Mouse (Mus musculus) neural tube, embryonic 12.5 days (tissue): Measurements from ENCODE around the gene Acadm. TPM values are rescaled to one million over a fixed set of nuclear protein-coding genes. Genes with fewer than 3 reads are reported as not detected.
A peak's percentile ranks its signal among the peaks of the same experiment; 100 is the strongest.

ENCODE experiments used
- ATAC-seq: fragments of 200-750 bp; cut with Nextera tagmentation; 2 replicates; pipeline ENCODE4 v1.8.0; 2017; ENCODE audit warnings: low read depth, mild to moderate bottlenecking, moderate TSS enrichment, moderate library complexity; ENCODE audit not compliant: low FRiP score
- H3K27ac ChIP-seq: fragments of 300-500 bp; sonication (generic); 2 replicates; pipeline ENCODE4 v1.5.1; 2016
- H3K27me3 ChIP-seq: fragments of 300-500 bp; sonication (generic); replicated peaks from 2 replicates; pipeline ENCODE4 v1.6.1; 2016; ENCODE audit warnings: mild to moderate bottlenecking
- H3K36me3 ChIP-seq: fragments of 300-500 bp; sonication (generic); 2 replicates; pipeline ENCODE4 v1.6.1; 2016; ENCODE audit warnings: mild to moderate bottlenecking
- H3K4me1 ChIP-seq: fragments of 300-500 bp; sonication (generic); 2 replicates; pipeline ENCODE4 v1.6.1; 2016
- H3K4me2 ChIP-seq: fragments of 300-500 bp; sonication (generic); replicated peaks from 2 replicates; pipeline ENCODE4 v1.6.1; 2016; ENCODE audit warnings: mild to moderate bottlenecking
- H3K4me3 ChIP-seq: fragments of 300-500 bp; sonication (generic); 2 replicates; pipeline ENCODE4 v1.5.1; 2016
- H3K9ac ChIP-seq: fragments of 300-500 bp; sonication (generic); 2 replicates; pipeline ENCODE4 v1.6.1; 2016; ENCODE audit warnings: mild to moderate bottlenecking
- H3K9me3 ChIP-seq: fragments of 300-500 bp; sonication (generic); 2 replicates; pipeline ENCODE4 v1.6.1; 2016; ENCODE audit warnings: mild to moderate bottlenecking
- WGBS: fragments of 180-500 bp; shearing (Covaris S2); methylation state at CpG from one replicate; pipeline ENCODE4 v1.1.7; 2016; 5-methylcytosine and 5-hydroxymethylcytosine counted together
- polyA plus RNA-seq: library from polyadenylated mRNA; unstranded; fragments of >200 nt; fragmentation: Nextera tagmentation; extraction: Ambion mirVana; gene quantifications from 2 replicates; pipeline ENCODE4 v1.2.1, GENCODE M21; 2016

Acadm gene
- polyA plus RNA-seq, 1 experiment from 2014 or later, result 56.7 TPM

- peak overlapping the region; percentile 73 for H3K4me2 ChIP-seq
- 78% methylated on average over 7 of the region's 7 CpGs for WGBS
- no peaks in the 10 kb centered on the region for H3K9me3 ChIP-seq
- H3K27ac ChIP-seq, result no peak overlapping the region
- H3K4me3 ChIP-seq, result peak overlapping the region; percentile 5; the same call in 1 of the 2 replicates
- ATAC-seq, result no peak
- peaks cover 28% of the 10 kb centered on the region for H3K4me1 ChIP-seq
- peaks cover 54% of the 10 kb centered on the region for H3K36me3 ChIP-seq
- no peaks in the 10 kb centered on the region for H3K27me3 ChIP-seq
- peak overlapping the region; percentile 94; the same call in 1 of the 2 replicates for H3K9ac ChIP-seq
Measured at GRCm38 (mm10) chr3:153910489-153910888, 33.9 kb downstream of the Acadm start.

GRCm38 (mm10) chr3:153908919-153909318 lies 35.5 kb downstream of the Acadm start:
- peaks cover 28% of the 10 kb centered on the region for H3K4me1 ChIP-seq
- 83% methylated on average over 5 of the region's 5 CpGs for WGBS
- peaks cover 62% of the 10 kb centered on the region for H3K36me3 ChIP-seq
- no peak overlapping the region for H3K4me3 ChIP-seq
- no peak overlapping the region for H3K4me2 ChIP-seq
- no peaks in the 10 kb centered on the region for H3K27me3 ChIP-seq
- no peak overlapping the region for H3K9ac ChIP-seq
- H3K27ac ChIP-seq, result no peak overlapping the region
- ATAC-seq, result no peak
- no peaks in the 10 kb centered on the region for H3K9me3 ChIP-seq

GRCm38 (mm10) chr3:153906136-153906871 lies 38.1 kb downstream of the Acadm start, which contains the start of gene Msh4:
TSS of gene Msh4 (minus strand) at chr3:153906138.
- Histone ChIP-seq H3K27ac (no peak within 1 kb of the TSS), H3K4me2 (no peak within 1 kb of the TSS), H3K9ac (no peak within 1 kb of the TSS), H3K4me3 (no peak within 1 kb of the TSS), H3K27me3 (no peaks in the 10 kb centered on the region), H3K36me3 (peaks cover 66% of the 10 kb centered on the region), H3K4me1 (peaks cover 22% of the 10 kb centered on the region), H3K9me3 (no peaks in the 10 kb centered on the region)
- no peak for ATAC-seq
- 86% methylated on average over 9 of the region's 9 CpGs for WGBS

GRCm38 (mm10) chr3:153905251-153906135 lies 38.9 kb downstream of the Acadm start:
- WGBS, result 82% methylated on average over 49 of the region's 49 CpGs
- Histone ChIP-seq H3K4me2 (no peak overlapping the region), H3K27ac (no peak overlapping the region), H3K9me3 (no peaks in the 10 kb centered on the region), H3K27me3 (no peaks in the 10 kb centered on the region), H3K4me3 (no peak overlapping the region), H3K36me3 (peaks cover 62% of the 10 kb centered on the region), H3K4me1 (peaks cover 14% of the 10 kb centered on the region), H3K9ac (no peak overlapping the region)
- peak; percentile 43; the same call in 1 of the 2 replicates for ATAC-seq

GRCm38 (mm10) chr3:153904586-153904985 lies 39.8 kb downstream of the Acadm start:
- 70% methylated on average over 6 of the region's 6 CpGs for WGBS
- peaks cover 53% of the 10 kb centered on the region for H3K36me3 ChIP-seq
- H3K4me1 ChIP-seq, result peaks cover 8% of the 10 kb centered on the region

GRCm38 (mm10) chr3:153902595-153902994 lies 41.8 kb downstream of the Acadm start:
- 68% methylated on average over 3 of the region's 3 CpGs for WGBS
- Histone ChIP-seq H3K27me3 (no peaks in the 10 kb centered on the region), H3K36me3 (peaks cover 33% of the 10 kb centered on the region), H3K9ac (no peak overlapping the region), H3K27ac (no peak overlapping the region), H3K4me1 (no peaks in the 10 kb centered on the region), H3K4me2 (no peak overlapping the region), H3K9me3 (no peaks in the 10 kb centered on the region), H3K4me3 (no peak overlapping the region)
- no peak for ATAC-seq

More at GRCm38 (mm10) chr3:153904586-153904985, 39.8 kb downstream of the Acadm start:
- Histone ChIP-seq H3K4me3 (no peak overlapping the region), H3K27me3 (no peaks in the 10 kb centered on the region), H3K9ac (no peak overlapping the region), H3K4me2 (no peak overlapping the region), H3K9me3 (no peaks in the 10 kb centered on the region), H3K27ac (no peak overlapping the region)
- 0 out of 2 replicates have a peak, but pooled peaks have one; percentile 26 for ATAC-seq

- Histone ChIP-seq H3K9ac (no peak overlapping the region), H3K4me2 (no peak overlapping the region), H3K4me3 (no peak overlapping the region), H3K27ac (no peak overlapping the region), H3K27me3 (no peaks in the 10 kb centered on the region), H3K9me3 (no peaks in the 10 kb centered on the region), H3K4me1 (no peaks in the 10 kb centered on the region), H3K36me3 (peaks cover 26% of the 10 kb centered on the region)
- 88% methylated on average over 1 of the region's 1 CpGs for WGBS
- ATAC-seq, result no peak
Measured at GRCm38 (mm10) chr3:153901904-153902303, 42.5 kb downstream of the Acadm start.

GRCm38 (mm10) chr3:153897216-153897615 lies 47.2 kb downstream of the Acadm start:
- no peaks in the 10 kb centered on the region for H3K9me3 ChIP-seq
- H3K27me3 ChIP-seq, result no peaks in the 10 kb centered on the region
- no peak overlapping the region for H3K4me2 ChIP-seq
- no peaks in the 10 kb centered on the region for H3K36me3 ChIP-seq
- no peak overlapping the region for H3K27ac ChIP-seq
- no peak overlapping the region for H3K9ac ChIP-seq
- WGBS, result 77% methylated on average over 6 of the region's 6 CpGs
- no peaks in the 10 kb centered on the region for H3K4me1 ChIP-seq
- H3K4me3 ChIP-seq, result no peak overlapping the region
- no peak for ATAC-seq

- ATAC-seq, result no peak
- H3K4me1 ChIP-seq, result no peaks in the 10 kb centered on the region
- no peak overlapping the region for H3K27ac ChIP-seq
- no peaks in the 10 kb centered on the region for H3K36me3 ChIP-seq
- no peak overlapping the region for H3K4me3 ChIP-seq
- H3K9ac ChIP-seq, result no peak overlapping the region
- no peaks in the 10 kb centered on the region for H3K27me3 ChIP-seq
- no peaks in the 10 kb centered on the region for H3K9me3 ChIP-seq
- WGBS, result 83% methylated on average over 3 of the region's 3 CpGs
- no peak overlapping the region for H3K4me2 ChIP-seq
Measured at GRCm38 (mm10) chr3:153895454-153895853, 49.0 kb downstream of the Acadm start.

- H3K9me3 ChIP-seq, result no peaks in the 10 kb centered on the region
- no peaks in the 10 kb centered on the region for H3K27me3 ChIP-seq
- H3K36me3 ChIP-seq, result no peaks in the 10 kb centered on the region
- no peak overlapping the region for H3K27ac ChIP-seq
- H3K4me2 ChIP-seq, result no peak overlapping the region
- ATAC-seq, result no peak
- no peak overlapping the region for H3K4me3 ChIP-seq
- whole genome bisulfite sequencing, result 79% methylated on average over 8 of the region's 8 CpGs
- H3K4me1 ChIP-seq, result no peaks in the 10 kb centered on the region
- no peak overlapping the region for H3K9ac ChIP-seq
Measured at GRCm38 (mm10) chr3:153889188-153889781, 55.1 kb downstream of the Acadm start.

GRCm38 (mm10) chr3:153888141-153888540 lies 56.3 kb downstream of the Acadm start:
- Histone ChIP-seq H3K9me3 (no peaks in the 10 kb centered on the region), H3K36me3 (no peaks in the 10 kb centered on the region), H3K4me3 (no peak overlapping the region), H3K27me3 (no peaks in the 10 kb centered on the region), H3K4me2 (no peak overlapping the region), H3K4me1 (no peaks in the 10 kb centered on the region), H3K9ac (no peak overlapping the region), H3K27ac (no peak overlapping the region)
- ATAC-seq, result no peak
- 75% methylated on average over 6 of the region's 6 CpGs for WGBS

- H3K9ac ChIP-seq, result no peak overlapping the region
Measured at GRCm38 (mm10) chr3:153886296-153886695, 58.1 kb downstream of the Acadm start.

More at GRCm38 (mm10) chr3:153886296-153886695, 58.1 kb downstream of the Acadm start:
- Histone ChIP-seq H3K36me3 (no peaks in the 10 kb centered on the region), H3K4me2 (no peak overlapping the region), H3K4me3 (no peak overlapping the region), H3K27ac (no peak overlapping the region), H3K9me3 (no peaks in the 10 kb centered on the region), H3K4me1 (no peaks in the 10 kb centered on the region), H3K27me3 (no peaks in the 10 kb centered on the region)
- ATAC-seq, result no peak
